Mouse (Mus musculus) right cerebral cortex, postnatal 10 days (tissue): Measurements from ENCODE around the gene Aftph.
A peak's percentile ranks its signal among the peaks of the same experiment; 100 is the strongest.

Experiments
- DNase-seq, 2 experiments: peaks; one replicate each; pipeline ENCODE4 v3.0.0; 2021; ENCODE audit warnings: low spot score in 2 of 2

Aftph gene

GRCm38 (mm10) chr11:20647902-20648625, 93.3 kb downstream of the Aftph start:
- no peak for DNase-seq

GRCm38 (mm10) chr11:20646986-20647726, 94.2 kb downstream of the Aftph start:
- DNase-seq = no peak

GRCm38 (mm10) chr11:20646142-20646541, 95.2 kb downstream of the Aftph start:
- no peak for DNase-seq

GRCm38 (mm10) chr11:20645521-20645920, 95.9 kb downstream of the Aftph start:
- no peak for DNase-seq

GRCm38 (mm10) chr11:20644872-20645271, 96.5 kb downstream of the Aftph start:
- no peak for DNase-seq

- no peak for DNase-seq
These were observed 97.2 kb downstream of the Aftph start for GRCm38 (mm10) chr11:20644166-20644565.

- no peak for DNase-seq
These were observed 98.2 kb downstream of the Aftph start for GRCm38 (mm10) chr11:20643161-20643560.

- no peak for DNase-seq
These were observed 99.1 kb downstream of the Aftph start for GRCm38 (mm10) chr11:20642321-20642720.

- DNase-seq = no peak
These were observed 101.4 kb downstream of the Aftph start for GRCm38 (mm10) chr11:20639918-20640447.

- peak in 1 of 2 experiments; percentile 79 for DNase-seq
These were observed 102.5 kb downstream of the Aftph start for GRCm38 (mm10) chr11:20638841-20639240.

GRCm38 (mm10) chr11:20637060-20637459, 104.3 kb downstream of the Aftph start:
- DNase-seq = no peak

GRCm38 (mm10) chr11:20636114-20636513, 105.3 kb downstream of the Aftph start:
- no peak for DNase-seq

GRCm38 (mm10) chr11:20635646-20636045, 105.7 kb downstream of the Aftph start:
- DNase-seq = no peak
